Mouse (Mus musculus) kidney, adult 2 months (tissue): ENCODE measurements around the gene Ltbp1. TPM values are rescaled to one million over a fixed set of nuclear protein-coding genes. Genes with fewer than 3 reads are reported as not detected.

Source experiments
- DNase-seq: peaks from one replicate; pipeline ENCODE4 v3.0.0; 2021
- H3K27ac ChIP-seq: fragments of 200-500 bp; 2 replicates; pipeline ENCODE4 v1.5.1; 2012; ENCODE audit warnings: low read depth, low read length, control low read depth, inconsistent platforms; ENCODE audit not compliant: insufficient read depth
- H3K27me3 ChIP-seq: fragments of 200-500 bp; replicated peaks from 2 replicates; pipeline ENCODE4 v1.6.1; 2012; ENCODE audit warnings: mild to moderate bottlenecking, moderate library complexity, low read length, inconsistent platforms; ENCODE audit not compliant: control insufficient read depth, insufficient read depth
- H3K36me3 ChIP-seq: fragments of 200-500 bp; 2 replicates; pipeline ENCODE4 v1.6.1; 2012; ENCODE audit warnings: mild to moderate bottlenecking, moderate library complexity, low read length, inconsistent platforms; ENCODE audit not compliant: control insufficient read depth, insufficient read depth
- H3K4me1 ChIP-seq: fragments of 200-500 bp; 2 replicates; pipeline ENCODE4 v1.6.1; 2011; ENCODE audit warnings: low read length; ENCODE audit not compliant: control insufficient read depth, insufficient read depth
- H3K4me3 ChIP-seq: fragments of 200-500 bp; 2 replicates; pipeline ENCODE4 v1.5.1; 2011; ENCODE audit warnings: mild to moderate bottlenecking, low read depth, low read length, control low read depth; ENCODE audit not compliant: insufficient read depth
- CTCF ChIP-seq: fragments of 200-500 bp; conservative IDR thresholded peaks from 2 replicates; pipeline ENCODE4 v1.5.1; 2011; ENCODE audit warnings: low read depth, mild to moderate bottlenecking, control low read depth, low read length, moderate library complexity, mixed read lengths; ENCODE audit not compliant: insufficient read depth, insufficient read length
- POLR2A ChIP-seq: fragments of 200-500 bp; IDR thresholded peaks from one replicate; pipeline ENCODE4 v1.6.1; 2011; ENCODE audit warnings: low read depth, low read length, control low read depth
- WGBS: fragments of 180-500 bp; shearing (Covaris S2); methylation state at CpG from one replicate; pipeline ENCODE4 v1.1.7; 2018; 5-methylcytosine and 5-hydroxymethylcytosine counted together
- polyA plus RNA-seq: library from polyadenylated mRNA; depleted of rRNA; stranded (reverse); fragments of >200 nt; gene quantifications from 2 replicates; pipeline ENCODE4 v1.2.3, GENCODE M21; 2012

Ltbp1 gene
- polyA plus RNA-seq, 1 experiment, result 10.2 TPM

GRCm38 (mm10) chr17:75435599-75435998 lies 430.2 kb downstream of the Ltbp1 start, which contains the start of gene Rasgrp3:
TSS of gene Rasgrp3 (plus strand) at chr17:75435896.
- no peaks in the 10 kb centered on the region for H3K27me3 ChIP-seq
- 51% methylated on average over 6 of the region's 6 CpGs for WGBS
- no peak for TF ChIP-seq CTCF
- TF ChIP-seq POLR2A, result no peak
- H3K36me3 ChIP-seq, result no peaks in the 10 kb centered on the region
- no peaks in the 10 kb centered on the region for H3K4me1 ChIP-seq
- H3K4me3 ChIP-seq, result peak within 1 kb of the TSS; percentile 67
- peak within 1 kb of the TSS; percentile 89 for H3K27ac ChIP-seq
- peak; percentile 78 for DNase-seq

GRCm38 (mm10) chr17:75436095-75436494 lies 430.7 kb downstream of the Ltbp1 start:
- WGBS, result 59% methylated on average over 8 of the region's 8 CpGs
- TF ChIP-seq CTCF (no peak), POLR2A (no peak)

DNA sequence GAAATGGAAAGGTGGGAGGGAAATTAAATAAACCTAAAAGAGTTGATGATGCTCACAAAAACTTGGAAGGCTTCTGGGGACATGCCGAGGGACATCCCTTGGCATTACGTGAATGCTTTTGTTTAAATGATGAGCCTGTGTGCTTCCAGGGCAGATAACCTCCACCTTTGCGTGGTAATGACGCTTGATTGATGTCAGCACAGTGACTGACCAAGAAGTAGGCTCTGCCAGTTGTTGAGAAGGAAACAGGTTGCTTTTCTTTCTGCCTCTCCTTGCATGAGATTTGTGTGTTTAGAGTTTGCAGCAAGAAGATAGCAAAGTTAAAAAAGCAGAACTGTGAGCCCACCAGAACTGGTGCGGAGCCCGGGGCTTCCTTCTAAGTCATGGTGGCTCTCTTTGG lies 431.5 kb downstream of the Ltbp1 start:
- TF ChIP-seq CTCF, result no peak
- no peak for TF ChIP-seq POLR2A
- no peaks in the 10 kb centered on the region for H3K36me3 ChIP-seq
- no peaks in the 10 kb centered on the region for H3K27me3 ChIP-seq
- no peaks in the 10 kb centered on the region for H3K4me1 ChIP-seq
- DNase-seq, result peak; percentile 24
- peak overlapping the region; percentile 54 for H3K27ac ChIP-seq
- WGBS, result 71% methylated on average over 6 of the region's 6 CpGs
- H3K4me3 ChIP-seq, result peak overlapping the region; percentile 60

More at GRCm38 (mm10) chr17:75436095-75436494, 430.7 kb downstream of the Ltbp1 start:
- H3K4me3 ChIP-seq, result peak overlapping the region; percentile 67
- DNase-seq, result peak; percentile 23
- no peaks in the 10 kb centered on the region for H3K4me1 ChIP-seq
- H3K36me3 ChIP-seq, result no peaks in the 10 kb centered on the region
- H3K27me3 ChIP-seq, result no peaks in the 10 kb centered on the region
- peak overlapping the region; percentile 89 for H3K27ac ChIP-seq

GRCm38 (mm10) chr17:75437239-75437750 lies 431.9 kb downstream of the Ltbp1 start:
- Histone ChIP-seq H3K27ac (peak overlapping the region; percentile 71), H3K36me3 (no peaks in the 10 kb centered on the region), H3K4me3 (peak overlapping the region; percentile 60), H3K27me3 (no peaks in the 10 kb centered on the region), H3K4me1 (no peaks in the 10 kb centered on the region)
- TF ChIP-seq POLR2A, result no peak
- no peak for TF ChIP-seq CTCF
- 61% methylated on average over 11 of the region's 11 CpGs for WGBS
- DNase-seq, result peak; percentile 43

- no peaks in the 10 kb centered on the region for H3K27me3 ChIP-seq
- TF ChIP-seq CTCF (no peak), POLR2A (no peak)
- H3K27ac ChIP-seq, result no peak overlapping the region
- H3K4me3 ChIP-seq, result 0 out of 2 replicates have a peak overlapping the region, but pooled peaks have one; percentile 21
- 50% methylated on average over 5 of the region's 5 CpGs for WGBS
- H3K4me1 ChIP-seq, result no peaks in the 10 kb centered on the region
- DNase-seq, result peak; percentile 30
- no peaks in the 10 kb centered on the region for H3K36me3 ChIP-seq
These were observed 432.8 kb downstream of the Ltbp1 start for GRCm38 (mm10) chr17:75438162-75438561.

GRCm38 (mm10) chr17:75439062-75439461 lies 433.7 kb downstream of the Ltbp1 start:
- Histone ChIP-seq H3K27me3 (no peaks in the 10 kb centered on the region), H3K4me3 (no peak overlapping the region), H3K36me3 (no peaks in the 10 kb centered on the region), H3K27ac (peak overlapping the region; percentile 12; the same call in 1 of the 2 replicates), H3K4me1 (no peaks in the 10 kb centered on the region)
- no peak for DNase-seq
- TF ChIP-seq CTCF (no peak), POLR2A (no peak)
- WGBS, result 40% methylated on average over 14 of the region's 14 CpGs

DNA sequence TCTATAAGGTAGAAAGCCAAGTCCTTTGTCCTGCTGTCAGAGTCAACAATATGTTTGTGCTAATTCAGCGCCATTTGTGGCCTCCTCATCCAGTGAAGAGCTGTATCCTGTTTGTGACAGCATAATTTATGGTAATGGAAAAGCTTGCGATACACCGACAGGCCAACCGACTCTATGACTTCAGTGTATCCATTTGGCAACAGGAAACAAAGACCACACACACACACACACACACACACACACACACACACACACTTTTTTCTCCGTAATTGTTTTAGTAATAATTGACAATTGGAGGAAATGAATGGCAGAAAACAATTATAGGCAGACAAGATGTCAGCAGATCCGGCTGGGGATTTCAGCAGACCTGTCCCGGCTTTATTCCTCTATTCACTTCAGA lies 435.3 kb downstream of the Ltbp1 start:
- H3K4me3 ChIP-seq, result no peak overlapping the region
- no peaks in the 10 kb centered on the region for H3K36me3 ChIP-seq
- H3K4me1 ChIP-seq, result no peaks in the 10 kb centered on the region
- no peak for TF ChIP-seq CTCF
- TF ChIP-seq POLR2A, result no peak
- peak; percentile 78 for DNase-seq
- H3K27me3 ChIP-seq, result no peaks in the 10 kb centered on the region
- WGBS, result 47% methylated on average over 7 of the region's 7 CpGs
- H3K27ac ChIP-seq, result 0 out of 2 replicates have a peak overlapping the region, but pooled peaks have one; percentile 40

GRCm38 (mm10) chr17:75441260-75441830 lies 436.0 kb downstream of the Ltbp1 start:
- Histone ChIP-seq H3K4me3 (no peak overlapping the region), H3K27ac (no peak overlapping the region; the same call in 1 of the 2 replicates), H3K27me3 (no peaks in the 10 kb centered on the region), H3K36me3 (no peaks in the 10 kb centered on the region), H3K4me1 (no peaks in the 10 kb centered on the region)
- no peak for DNase-seq
- TF ChIP-seq CTCF (no peak), POLR2A (no peak)
- 45% methylated on average over 5 of the region's 5 CpGs for WGBS
